Mouse (Mus musculus): ENCODE data around the gene Sept8. TPM values are rescaled to one million over a fixed set of nuclear protein-coding genes. Genes with fewer than 3 reads are reported as not detected.

Gene Sept8
- 21.6 and 23.1 TPM in 2 replicates for polyA plus RNA-seq (2015; fragmentation: Nextera tagmentation; extraction: Ambion mirVana)

- Histone ChIP-seq H3K27me3 (no peaks in the 10 kb centered on the region), H3K4me2 (replicated peaks) (peak within 1 kb of the TSS; percentile 73), H3K9me3 (no peaks in the 10 kb centered on the region), H3K4me1 (peaks cover 37% of the 10 kb centered on the region), H3K27ac (replicated peaks) (peak within 1 kb of the TSS; percentile 63), H3K9ac (replicated peaks) (peak within 1 kb of the TSS; percentile 77), H3K36me3 (no peaks in the 10 kb centered on the region), H3K4me3 (peak within 1 kb of the TSS; percentile 81)
- WGBS, result 5% methylated on average over 78 of the region's 79 CpGs
- ATAC-seq (replicated peaks), result peak; percentile 92
These were observed at the start of gene Sept8 for GRCm38 (mm10) chr11:53519207-53520121. Sept8 (plus strand) TSS chr11:53519257.

GRCm38 (mm10) chr11:53469294-53469967 lies 49.6 kb upstream of the Sept8 start:
- Histone ChIP-seq H3K4me3 (peak overlapping the region; percentile 23), H3K36me3 (no peaks in the 10 kb centered on the region), H3K27me3 (peaks cover 20% of the 10 kb centered on the region), H3K9ac (replicated peaks) (no peak overlapping the region), H3K27ac (replicated peaks) (no peak overlapping the region), H3K4me1 (peaks cover 23% of the 10 kb centered on the region), H3K4me2 (replicated peaks) (peak overlapping the region; percentile 43), H3K9me3 (no peaks in the 10 kb centered on the region)
- WGBS, result 23% methylated on average over 16 of the region's 16 CpGs
- ATAC-seq (replicated peaks), result no peak

GRCm38 (mm10) chr11:53469968-53470695 lies 48.9 kb upstream of the Sept8 start, which contains the start of gene Gm9837:
Gm9837 (minus strand) TSS chr11:53470479.
- Histone ChIP-seq H3K36me3 (no peaks in the 10 kb centered on the region), H3K4me2 (replicated peaks) (peak within 1 kb of the TSS; percentile 43), H3K9ac (replicated peaks) (peak within 1 kb of the TSS; percentile 21; the same call in 1 of the 2 replicates), H3K27me3 (peaks cover 18% of the 10 kb centered on the region; the same call in 1 of the 2 replicates), H3K4me1 (peaks cover 30% of the 10 kb centered on the region), H3K27ac (replicated peaks) (peak within 1 kb of the TSS; percentile 63), H3K9me3 (no peaks in the 10 kb centered on the region), H3K4me3 (peak within 1 kb of the TSS; percentile 23)
- ATAC-seq (replicated peaks), result peak; percentile 89
- under 1% methylated on average over 29 of the region's 29 CpGs for WGBS

GRCm38 (mm10) chr11:53472709-53473108 lies 46.3 kb upstream of the Sept8 start:
- ATAC-seq (replicated peaks), result no peak
- Histone ChIP-seq H3K4me2 (replicated peaks) (no peak overlapping the region), H3K36me3 (no peaks in the 10 kb centered on the region), H3K27me3 (peaks cover 14% of the 10 kb centered on the region; the same call in 1 of the 2 replicates), H3K27ac (replicated peaks) (no peak overlapping the region), H3K4me1 (peaks cover 35% of the 10 kb centered on the region), H3K4me3 (no peak overlapping the region), H3K9ac (replicated peaks) (no peak overlapping the region), H3K9me3 (no peaks in the 10 kb centered on the region)
- 78% methylated on average over 3 of the region's 3 CpGs for WGBS

- 15% methylated on average over 8 of the region's 8 CpGs for WGBS
- no peaks in the 10 kb centered on the region for H3K9me3 ChIP-seq
- H3K27ac ChIP-seq (replicated peaks), result peak overlapping the region; percentile 87
- H3K4me1 ChIP-seq, result peaks cover 42% of the 10 kb centered on the region
- H3K27me3 ChIP-seq, result peaks cover 42% of the 10 kb centered on the region
- peak overlapping the region; percentile 25; the same call in 1 of the 2 replicates for H3K9ac ChIP-seq (replicated peaks)
- H3K36me3 ChIP-seq, result no peaks in the 10 kb centered on the region
- peak overlapping the region; percentile 40 for H3K4me2 ChIP-seq (replicated peaks)
- H3K4me3 ChIP-seq, result peak overlapping the region; percentile 19
- ATAC-seq (replicated peaks), result 0 out of 2 replicates have a peak, but pooled peaks have one; percentile 24
These were observed 43.4 kb upstream of the Sept8 start for GRCm38 (mm10) chr11:53475620-53476019.

GRCm38 (mm10) chr11:53477833-53478232 lies 41.2 kb upstream of the Sept8 start:
- WGBS, result 50% methylated on average over 7 of the region's 7 CpGs
- peaks cover 45% of the 10 kb centered on the region for H3K27me3 ChIP-seq
- H3K4me3 ChIP-seq, result no peak overlapping the region
- H3K4me1 ChIP-seq, result peaks cover 38% of the 10 kb centered on the region
- no peaks in the 10 kb centered on the region for H3K36me3 ChIP-seq
- no peak overlapping the region for H3K9ac ChIP-seq (replicated peaks)
- no peak for ATAC-seq (replicated peaks)
- no peak overlapping the region; the same call in 1 of the 2 replicates for H3K4me2 ChIP-seq (replicated peaks)
- H3K9me3 ChIP-seq, result no peaks in the 10 kb centered on the region
- H3K27ac ChIP-seq (replicated peaks), result no peak overlapping the region

GRCm38 (mm10) chr11:53478383-53479170 lies 40.5 kb upstream of the Sept8 start:
- H3K9me3 ChIP-seq, result no peaks in the 10 kb centered on the region
- H3K36me3 ChIP-seq, result no peaks in the 10 kb centered on the region
- WGBS, result 4% methylated on average over 71 of the region's 79 CpGs
- peaks cover 45% of the 10 kb centered on the region for H3K27me3 ChIP-seq
- H3K4me1 ChIP-seq, result peaks cover 38% of the 10 kb centered on the region
- peak; percentile 41; the same call in 1 of the 2 replicates for ATAC-seq (replicated peaks)
- peak overlapping the region; percentile 82 for H3K4me2 ChIP-seq (replicated peaks)
- no peak overlapping the region for H3K27ac ChIP-seq (replicated peaks)
- peak overlapping the region; percentile 57 for H3K9ac ChIP-seq (replicated peaks)
- H3K4me3 ChIP-seq, result peak overlapping the region; percentile 50

- H3K9me3 ChIP-seq, result no peaks in the 10 kb centered on the region
- peak overlapping the region; percentile 50 for H3K4me3 ChIP-seq
- WGBS, result 1% methylated on average over 62 of the region's 62 CpGs
- no peak overlapping the region for H3K27ac ChIP-seq (replicated peaks)
- H3K4me1 ChIP-seq, result peaks cover 38% of the 10 kb centered on the region
- no peaks in the 10 kb centered on the region for H3K36me3 ChIP-seq
- peak overlapping the region; percentile 57 for H3K9ac ChIP-seq (replicated peaks)
- peaks cover 45% of the 10 kb centered on the region for H3K27me3 ChIP-seq
- peak; percentile 51 for ATAC-seq (replicated peaks)
- H3K4me2 ChIP-seq (replicated peaks), result peak overlapping the region; percentile 82
These were observed 39.8 kb upstream of the Sept8 start for GRCm38 (mm10) chr11:53479171-53479782.

- H3K9ac ChIP-seq (replicated peaks), result peak within 1 kb of the TSS; percentile 57
- WGBS, result 4% methylated on average over 40 of the region's 40 CpGs
- H3K9me3 ChIP-seq, result no peaks in the 10 kb centered on the region
- peak within 1 kb of the TSS; percentile 50 for H3K4me3 ChIP-seq
- H3K27ac ChIP-seq (replicated peaks), result no peak within 1 kb of the TSS
- peak within 1 kb of the TSS; percentile 82 for H3K4me2 ChIP-seq (replicated peaks)
- peaks cover 39% of the 10 kb centered on the region for H3K27me3 ChIP-seq
- H3K36me3 ChIP-seq, result no peaks in the 10 kb centered on the region
- peaks cover 33% of the 10 kb centered on the region for H3K4me1 ChIP-seq
- no peak; the same call in 1 of the 2 replicates for ATAC-seq (replicated peaks)
These were observed 39.2 kb upstream of the Sept8 start, which contains the start of the genes Gm9945 and Sowaha for GRCm38 (mm10) chr11:53479783-53480301. Gm9945 (plus strand) TSS chr11:53480166. Sowaha (minus strand) TSS chr11:53480274.

GRCm38 (mm10) chr11:53481088-53481730 lies 37.8 kb upstream of the Sept8 start:
- 72% methylated on average over 4 of the region's 4 CpGs for WGBS
- ATAC-seq (replicated peaks), result no peak
- peaks cover 39% of the 10 kb centered on the region for H3K27me3 ChIP-seq
- H3K9ac ChIP-seq (replicated peaks), result no peak overlapping the region
- H3K4me3 ChIP-seq, result no peak overlapping the region
- H3K4me1 ChIP-seq, result peaks cover 19% of the 10 kb centered on the region
- H3K27ac ChIP-seq (replicated peaks), result no peak overlapping the region
- no peaks in the 10 kb centered on the region for H3K36me3 ChIP-seq
- H3K9me3 ChIP-seq, result no peaks in the 10 kb centered on the region
- no peak overlapping the region for H3K4me2 ChIP-seq (replicated peaks)

Data from forebrain, embryonic 15.5 days (tissue).